Mouse (Mus musculus): ENCODE results near the gene AY074887.
"Not testable (repeated sequence)": the region's sequence is repeated elsewhere in the genome, so short reads cannot be mapped to it uniquely, and the experiment has no call there.

The AY074887 gene

GRCm38 (mm10) chr9:54950575-54951321, at the start of gene AY074887, which contains the start of gene Psma4:
AY074887 (minus strand) TSS chr9:54950998.
Psma4 (plus strand) TSS chr9:54950790.
- peak; percentile 88 for DNase-seq (ENCODE audit: low spot score in 2 of 2)

- DNase-seq (ENCODE audit: low spot score in 2 of 2): no peak
These were observed 44.8 kb upstream of the AY074887 start for GRCm38 (mm10) chr9:54995645-54996044.

GRCm38 (mm10) chr9:54994381-54994780, 43.6 kb upstream of the AY074887 start:
- no peak for DNase-seq (ENCODE audit: low spot score in 2 of 2)

GRCm38 (mm10) chr9:54990362-54990761, 39.6 kb upstream of the AY074887 start:
- DNase-seq (ENCODE audit: low spot score in 2 of 2): no peak

- no peak for DNase-seq (ENCODE audit: low spot score in 2 of 2)
These were observed 31.6 kb upstream of the AY074887 start for GRCm38 (mm10) chr9:54982401-54982800.

GRCm38 (mm10) chr9:54981291-54982191, 30.7 kb upstream of the AY074887 start:
- DNase-seq (ENCODE audit: low spot score in 2 of 2): no peak

GRCm38 (mm10) chr9:54980674-54981073, 29.9 kb upstream of the AY074887 start, which contains the start of gene Chrna5:
Chrna5 (plus strand) TSS chr9:54980880.
- DNase-seq (ENCODE audit: low spot score in 2 of 2): no peak

- DNase-seq (ENCODE audit: low spot score in 2 of 2): no peak
These were observed 19.3 kb upstream of the AY074887 start for GRCm38 (mm10) chr9:54969972-54970637.

GRCm38 (mm10) chr9:54963669-54964068, 12.9 kb upstream of the AY074887 start:
- no peak for DNase-seq (ENCODE audit: low spot score in 2 of 2)

- no peak for DNase-seq (ENCODE audit: low spot score in 2 of 2)
These were observed 10.3 kb upstream of the AY074887 start for GRCm38 (mm10) chr9:54961059-54961458.

- DNase-seq (ENCODE audit: low spot score in 2 of 2): not testable (repeated sequence)
These were observed 636 bp downstream of the AY074887 start for GRCm38 (mm10) chr9:54950162-54950561.

- DNase-seq (ENCODE audit: low spot score in 2 of 2): peak in 1 of 2 experiments; percentile 12
These were observed 1.3 kb downstream of the AY074887 start for GRCm38 (mm10) chr9:54949465-54949864.

- DNase-seq (ENCODE audit: low spot score in 2 of 2): no peak
These were observed 4.5 kb downstream of the AY074887 start for GRCm38 (mm10) chr9:54946256-54946655.

GRCm38 (mm10) chr9:54944467-54944866, 6.3 kb downstream of the AY074887 start:
- no peak for DNase-seq (ENCODE audit: low spot score in 2 of 2)

- no peak for DNase-seq (ENCODE audit: low spot score in 2 of 2)
These were observed 8.7 kb downstream of the AY074887 start for GRCm38 (mm10) chr9:54942071-54942470.

GRCm38 (mm10) chr9:54932379-54932778, 18.4 kb downstream of the AY074887 start:
- DNase-seq (ENCODE audit: low spot score in 2 of 2): no peak

- DNase-seq (ENCODE audit: low spot score in 2 of 2): no peak
These were observed 19.0 kb downstream of the AY074887 start for GRCm38 (mm10) chr9:54931765-54932164.

- DNase-seq (ENCODE audit: low spot score in 2 of 2): no peak
These were observed 20.1 kb downstream of the AY074887 start for GRCm38 (mm10) chr9:54930741-54931140.

GRCm38 (mm10) chr9:54919946-54920345, 30.9 kb downstream of the AY074887 start:
- DNase-seq (ENCODE audit: low spot score in 2 of 2): no peak

GRCm38 (mm10) chr9:54918781-54919180, 32.0 kb downstream of the AY074887 start:
- DNase-seq (ENCODE audit: low spot score in 2 of 2): no peak

- no peak for DNase-seq (ENCODE audit: low spot score in 2 of 2)
These were observed 32.6 kb downstream of the AY074887 start for GRCm38 (mm10) chr9:54918191-54918590.
